Mouse (Mus musculus) kidney, postnatal 10 days (tissue): ENCODE results near the gene Dync1li1.

ENCODE experiments used
- DNase-seq: peaks from one replicate; pipeline ENCODE4 v3.0.0; 2021; ENCODE audit warnings: mixed read lengths

The Dync1li1 gene

GRCm38 (mm10) chr9:114731011-114731755, 42.6 kb downstream of the Dync1li1 start, which contains the start of gene Cmtm6:
Gene Cmtm6 (plus strand): TSS chr9:114731116.
- DNase-seq = peak; percentile 99

GRCm38 (mm10) chr9:114731871-114732682, 43.5 kb downstream of the Dync1li1 start:
- DNase-seq = no peak

GRCm38 (mm10) chr9:114733238-114733637, 44.6 kb downstream of the Dync1li1 start:
- DNase-seq = no peak

- peak; percentile 66 for DNase-seq
Measured at GRCm38 (mm10) chr9:114736442-114736841, 47.9 kb downstream of the Dync1li1 start.

- DNase-seq = no peak
Measured at GRCm38 (mm10) chr9:114740336-114740735, 51.7 kb downstream of the Dync1li1 start.

GRCm38 (mm10) chr9:114742731-114743130, 54.1 kb downstream of the Dync1li1 start:
- no peak for DNase-seq

GRCm38 (mm10) chr9:114745163-114745562, 56.6 kb downstream of the Dync1li1 start:
- DNase-seq = no peak

GRCm38 (mm10) chr9:114745654-114746053, 57.1 kb downstream of the Dync1li1 start:
- DNase-seq = no peak

GRCm38 (mm10) chr9:114747012-114747411, 58.4 kb downstream of the Dync1li1 start:
- no peak for DNase-seq

GRCm38 (mm10) chr9:114747466-114747865, 58.9 kb downstream of the Dync1li1 start:
- DNase-seq = no peak

- DNase-seq = no peak
Measured at GRCm38 (mm10) chr9:114751582-114751981, 63.0 kb downstream of the Dync1li1 start.

- no peak for DNase-seq
Measured at GRCm38 (mm10) chr9:114752311-114752710, 63.7 kb downstream of the Dync1li1 start.

- DNase-seq = peak; percentile 96
Measured at GRCm38 (mm10) chr9:114752863-114753484, 64.4 kb downstream of the Dync1li1 start.

GRCm38 (mm10) chr9:114758272-114758671, 69.7 kb downstream of the Dync1li1 start:
- DNase-seq = no peak

GRCm38 (mm10) chr9:114758801-114759200, 70.2 kb downstream of the Dync1li1 start:
- no peak for DNase-seq

GRCm38 (mm10) chr9:114759886-114760285, 71.3 kb downstream of the Dync1li1 start:
- DNase-seq = no peak

GRCm38 (mm10) chr9:114760353-114760752, 71.8 kb downstream of the Dync1li1 start:
- DNase-seq = no peak

GRCm38 (mm10) chr9:114761848-114762247, 73.3 kb downstream of the Dync1li1 start:
- DNase-seq = no peak

- peak; percentile 74 for DNase-seq
Measured at GRCm38 (mm10) chr9:114763341-114763740, 74.8 kb downstream of the Dync1li1 start.

GRCm38 (mm10) chr9:114767030-114767429, 78.4 kb downstream of the Dync1li1 start:
- peak; percentile 68 for DNase-seq

- no peak for DNase-seq
Measured at GRCm38 (mm10) chr9:114767507-114767906, 78.9 kb downstream of the Dync1li1 start.

- DNase-seq = peak; percentile 33
Measured at GRCm38 (mm10) chr9:114768066-114768465, 79.5 kb downstream of the Dync1li1 start.

- no peak for DNase-seq
Measured at GRCm38 (mm10) chr9:114770224-114770623, 81.6 kb downstream of the Dync1li1 start.
